Mouse (Mus musculus) cerebellum, postnatal 25 days (tissue): ENCODE data around the gene Nme8.
A peak's percentile ranks its signal among the peaks of the same experiment; 100 is the strongest.

Experiments used
- DNase-seq, 2 experiments: peaks; one replicate each; pipeline ENCODE4 v3.0.0; 2021; ENCODE audit warnings: mixed read lengths in 2 of 2

Gene Nme8

DNA sequence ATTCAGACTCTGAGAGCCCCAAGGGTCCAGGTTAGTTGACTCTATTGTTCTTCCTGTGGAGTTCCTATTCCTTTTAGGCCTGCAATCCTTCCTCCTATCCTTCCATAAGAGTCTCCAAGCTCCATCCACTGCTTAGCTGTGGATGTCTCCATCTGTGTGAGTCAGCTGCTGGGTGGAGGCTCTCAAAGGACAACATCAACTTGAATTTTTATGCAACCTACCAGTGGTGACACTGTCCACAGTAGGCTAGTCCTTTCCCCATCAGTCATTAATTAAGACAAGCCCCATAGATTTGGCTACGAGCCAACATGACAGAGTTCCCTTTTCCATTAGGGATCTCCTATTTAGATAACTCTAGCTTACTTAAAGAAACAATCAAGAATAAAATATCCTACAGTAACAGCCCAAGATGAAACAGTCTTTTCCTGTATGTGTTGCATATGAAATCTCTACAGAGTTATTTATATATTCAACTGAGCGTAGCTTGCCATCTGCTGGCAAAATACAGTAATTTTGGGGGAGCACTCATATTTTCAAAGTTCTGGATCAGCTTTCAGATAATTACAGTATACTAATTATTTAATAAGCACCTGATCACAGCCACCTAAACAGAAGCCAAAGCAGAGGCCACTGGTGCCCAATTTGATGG, 57.3 kb downstream of the Nme8 start:
- DNase-seq, result peak in 1 of 2 experiments; percentile 24

DNA sequence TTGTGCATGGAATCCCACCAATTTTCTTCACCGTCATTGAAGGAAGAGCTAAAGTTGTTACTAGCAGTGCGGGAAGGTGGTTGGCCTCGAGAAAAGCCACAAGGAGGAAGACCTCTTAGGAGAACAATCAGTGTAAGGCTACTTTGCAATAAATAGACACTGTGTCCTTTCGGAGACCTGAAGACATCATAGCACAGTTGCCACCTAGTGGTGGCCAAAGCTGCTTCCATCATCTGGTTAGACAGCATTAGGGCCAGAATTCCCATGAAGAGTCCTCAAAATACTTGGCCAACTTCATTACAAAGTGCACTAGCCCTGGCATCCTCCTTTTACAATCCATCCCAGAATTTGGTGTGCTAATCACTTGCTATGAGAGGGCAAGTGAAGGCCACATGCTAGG, 61.5 kb downstream of the Nme8 start:
- peak in 1 of 2 experiments; percentile 66 for DNase-seq

DNA sequence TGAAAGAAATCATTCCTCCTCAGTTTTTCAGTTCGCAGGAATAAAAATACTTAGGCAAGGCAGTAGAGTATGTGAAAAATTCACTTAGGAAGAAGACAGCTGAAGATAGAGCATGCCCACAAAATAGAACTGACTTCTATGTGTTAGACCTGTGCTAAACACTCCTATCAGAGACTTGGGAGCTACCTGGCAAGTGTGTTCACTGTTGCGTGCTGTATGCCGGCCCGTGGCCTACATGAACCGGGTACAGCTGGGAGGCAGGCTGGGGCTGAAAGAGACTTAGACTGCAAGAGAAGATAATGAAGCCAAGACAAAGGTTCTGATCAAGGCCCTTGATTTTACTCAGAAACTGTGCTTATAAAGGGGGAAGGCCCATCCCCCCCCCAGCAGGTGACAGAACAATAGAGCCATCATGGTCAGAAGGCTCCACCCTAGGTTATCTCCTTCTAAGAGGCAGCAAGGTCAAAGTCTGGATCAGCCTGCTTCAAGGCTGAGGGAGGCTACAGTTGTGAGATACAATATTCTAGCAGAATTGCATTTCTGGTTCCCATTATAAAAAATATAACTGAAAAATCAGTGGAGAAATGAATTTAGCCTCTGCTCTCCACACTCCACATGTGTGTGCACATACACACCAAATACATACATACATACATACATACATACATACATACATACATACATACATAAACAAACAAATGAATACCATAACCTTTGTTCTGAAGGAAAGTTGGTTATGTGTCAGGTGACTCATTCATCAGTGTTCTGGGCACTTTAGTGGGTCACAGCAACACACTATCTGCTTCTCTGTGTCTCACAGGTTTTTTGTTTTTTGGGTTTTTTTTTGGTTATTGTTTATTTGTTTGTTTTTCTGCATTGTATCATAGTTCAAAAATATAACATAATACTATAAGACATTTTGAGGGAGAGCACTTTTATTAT, 66.6 kb downstream of the Nme8 start:
- DNase-seq, result no peak

DNA sequence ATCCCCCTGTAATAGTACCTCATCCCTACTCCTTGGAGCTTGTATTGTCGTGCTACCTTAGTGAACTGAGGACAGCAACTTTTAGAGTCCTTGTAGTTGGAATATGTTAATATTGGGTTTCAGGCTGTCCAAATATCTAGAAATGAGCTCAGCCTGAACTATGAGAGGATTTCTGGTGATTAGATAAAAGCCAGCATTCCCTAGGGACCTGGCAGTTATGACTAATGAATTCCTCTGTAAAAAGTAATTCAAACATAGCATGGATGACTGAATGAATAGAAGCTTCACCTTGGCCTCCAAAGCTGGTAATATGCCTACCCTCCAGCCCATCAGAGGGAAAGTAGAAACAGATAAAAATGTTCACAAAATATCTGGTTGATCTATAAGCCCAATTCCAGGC, 71.1 kb downstream of the Nme8 start:
- DNase-seq, result no peak

DNA sequence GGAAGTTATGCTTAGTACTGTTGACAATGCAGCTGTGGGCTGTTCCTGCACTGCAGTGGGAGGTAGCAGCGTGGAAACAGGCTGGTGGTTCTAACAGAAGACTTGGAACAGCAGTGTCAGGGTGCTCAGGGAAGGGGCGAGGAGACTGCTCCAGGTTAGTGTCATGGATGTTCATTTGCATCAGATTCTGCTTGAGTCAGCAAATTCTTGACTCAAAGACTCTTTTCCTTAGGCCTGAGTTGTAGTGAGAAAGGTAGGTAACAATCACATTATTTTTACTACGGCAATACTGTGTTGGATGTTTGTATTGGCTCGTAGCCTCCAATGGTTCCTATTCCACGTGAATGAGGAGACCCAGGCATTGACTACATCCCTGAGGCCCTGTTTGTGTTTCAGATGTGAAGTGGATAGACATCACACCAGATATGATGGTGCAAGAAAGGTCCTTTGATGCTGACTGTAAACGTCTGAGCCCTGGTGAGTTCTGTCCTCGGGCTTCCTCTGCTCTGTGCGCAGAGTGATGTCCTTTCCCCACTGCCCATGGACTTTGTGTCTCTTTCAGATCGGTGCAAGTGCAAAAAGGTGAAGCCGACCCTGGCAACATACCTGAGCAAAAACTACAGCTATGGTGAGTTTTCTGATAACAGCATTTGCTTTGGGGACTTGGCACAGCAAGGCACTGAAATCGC, 72.8 kb downstream of the Nme8 start:
- no peak for DNase-seq

DNA sequence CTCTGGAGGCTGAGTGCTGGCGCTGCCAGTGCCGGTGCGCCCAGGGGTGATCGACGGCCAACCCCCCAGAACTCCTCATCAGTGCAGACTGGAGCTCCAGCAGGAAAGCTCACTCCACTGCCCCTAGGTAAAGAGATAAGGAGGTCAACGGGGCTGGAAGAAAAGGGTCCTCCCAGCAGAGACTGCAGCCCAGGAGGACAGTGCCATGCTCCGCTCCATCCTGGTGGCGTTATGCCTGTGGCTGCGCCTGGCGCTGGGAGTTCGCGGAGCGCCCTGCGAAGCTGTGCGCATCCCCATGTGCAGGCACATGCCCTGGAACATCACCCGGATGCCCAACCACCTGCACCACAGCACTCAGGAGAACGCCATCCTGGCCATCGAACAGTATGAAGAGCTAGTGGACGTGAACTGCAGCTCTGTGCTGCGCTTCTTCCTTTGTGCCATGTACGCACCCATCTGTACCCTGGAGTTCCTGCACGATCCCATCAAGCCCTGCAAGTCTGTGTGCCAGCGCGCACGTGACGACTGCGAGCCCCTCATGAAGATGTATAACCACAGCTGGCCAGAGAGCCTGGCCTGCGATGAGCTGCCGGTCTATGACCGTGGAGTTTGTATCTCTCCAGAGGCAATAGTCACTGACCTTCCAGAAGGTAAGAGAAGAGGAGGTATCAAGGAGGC, 74.2 kb downstream of the Nme8 start:
- DNase-seq, result peak; percentile 53 to 62

DNA sequence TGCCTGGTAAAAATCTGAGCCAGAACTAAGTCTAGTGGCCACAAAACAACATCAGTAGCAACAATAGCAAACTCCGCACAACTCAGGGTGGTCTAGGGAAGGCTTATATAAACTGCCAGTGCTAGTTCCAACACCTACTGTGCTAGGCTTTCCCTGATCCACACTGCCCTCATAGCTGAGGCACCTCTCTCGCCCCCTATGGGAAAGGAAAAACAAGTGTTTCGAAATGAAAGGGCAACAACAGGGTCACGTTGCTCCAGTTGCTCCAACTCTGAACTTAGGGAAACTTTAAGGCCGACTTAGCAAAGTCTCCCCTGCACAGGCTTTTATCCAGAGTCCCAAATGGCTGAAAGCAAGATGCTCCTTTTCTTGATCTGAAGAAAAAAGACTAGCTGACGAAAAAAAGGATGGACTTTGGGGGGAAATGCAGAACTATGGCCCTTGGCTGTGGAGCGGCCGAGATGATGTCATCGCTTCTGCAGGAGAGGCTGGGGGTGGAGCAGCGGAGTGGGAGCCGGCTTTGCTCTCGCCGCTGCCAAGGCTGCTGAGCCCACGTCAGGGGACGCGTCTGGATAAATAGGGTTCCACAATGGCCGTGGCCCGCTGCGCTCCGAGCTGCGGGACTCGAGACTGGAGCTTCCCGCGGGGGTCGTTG, 74.9 kb downstream of the Nme8 start, which contains the start of gene Sfrp4:
TSS of gene Sfrp4 (plus strand) at position 532 of the 655 bp plus-strand sequence.
- DNase-seq, result peak in 1 of 2 experiments; percentile 65

DNA sequence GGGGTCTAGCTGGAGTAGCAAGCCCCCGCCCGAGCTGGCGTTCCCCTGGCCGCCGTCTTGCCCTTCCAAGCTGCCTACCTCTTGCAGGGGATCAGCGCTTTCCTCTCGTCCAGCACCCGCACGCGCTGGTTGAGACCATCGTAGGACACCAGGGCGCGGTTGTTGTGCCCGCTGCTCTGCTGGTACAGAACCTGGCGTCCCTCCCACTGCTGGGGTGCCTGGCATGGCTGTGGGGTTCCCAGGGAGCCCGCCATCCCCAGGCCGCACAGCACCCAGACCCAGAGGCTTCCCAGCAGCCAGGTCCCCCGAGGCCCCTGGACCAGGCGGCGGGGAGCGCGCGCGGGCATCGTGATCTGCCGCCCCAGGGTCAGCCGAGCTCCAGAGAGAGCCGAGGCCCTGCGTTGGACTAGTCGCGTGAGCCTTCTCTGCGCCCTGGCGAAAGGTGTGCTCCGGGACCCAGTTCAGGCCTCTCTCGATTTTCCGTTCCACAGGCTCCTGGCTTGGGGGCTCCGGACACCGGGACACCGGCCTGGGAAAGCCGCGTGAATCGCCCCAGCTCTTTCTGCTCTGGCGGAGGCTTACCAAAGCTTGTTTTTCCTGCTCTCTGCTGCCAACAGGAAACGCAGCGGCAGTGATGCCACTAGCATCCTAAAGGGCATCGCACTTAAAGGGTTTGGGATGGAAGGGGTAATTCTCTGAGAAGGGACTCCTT, 78.2 kb downstream of the Nme8 start, which contains the start of gene Epdr1:
TSS of gene Epdr1 (minus strand) at position 712 of the 712 bp plus-strand sequence.
- peak; percentile 88 to 89 for DNase-seq

DNA sequence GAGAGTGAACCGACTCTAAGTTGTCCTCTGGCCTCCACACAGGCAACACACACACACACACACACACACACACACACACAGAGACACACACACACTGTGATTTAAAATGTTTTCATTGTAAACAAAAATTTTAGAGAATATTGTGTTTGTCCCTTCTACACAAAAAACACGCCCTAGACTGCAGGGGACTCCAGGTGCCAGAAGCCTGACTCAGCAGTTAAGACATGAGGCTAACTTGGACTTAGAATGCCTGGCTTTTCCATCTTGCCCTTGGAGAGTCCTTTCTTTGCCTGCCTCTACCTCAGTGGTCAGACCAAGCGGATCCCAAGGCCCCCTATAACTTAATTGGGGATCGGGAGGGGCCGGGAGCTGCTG, 78.8 kb downstream of the Nme8 start:
- no peak for DNase-seq

DNA sequence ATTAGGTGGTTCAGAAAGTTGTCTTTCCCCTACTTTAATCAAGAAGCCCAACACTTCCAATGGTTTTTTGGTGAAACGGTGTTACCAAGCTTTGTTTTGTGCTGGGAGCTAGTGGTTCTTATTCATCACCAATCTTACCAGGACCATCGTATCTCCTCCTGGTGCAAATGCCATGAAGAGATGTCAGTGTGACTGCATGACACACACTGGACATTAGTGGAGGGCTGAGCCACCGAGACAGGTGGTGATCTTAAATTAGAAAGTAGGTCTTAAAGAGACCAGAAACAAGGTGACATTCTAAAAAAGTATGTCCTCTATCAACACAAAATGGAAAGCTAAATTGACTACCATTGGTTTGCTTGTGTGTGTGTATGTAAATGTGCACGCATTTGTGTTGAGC, 79.5 kb downstream of the Nme8 start:
- peak; percentile 47 to 59 for DNase-seq

DNA sequence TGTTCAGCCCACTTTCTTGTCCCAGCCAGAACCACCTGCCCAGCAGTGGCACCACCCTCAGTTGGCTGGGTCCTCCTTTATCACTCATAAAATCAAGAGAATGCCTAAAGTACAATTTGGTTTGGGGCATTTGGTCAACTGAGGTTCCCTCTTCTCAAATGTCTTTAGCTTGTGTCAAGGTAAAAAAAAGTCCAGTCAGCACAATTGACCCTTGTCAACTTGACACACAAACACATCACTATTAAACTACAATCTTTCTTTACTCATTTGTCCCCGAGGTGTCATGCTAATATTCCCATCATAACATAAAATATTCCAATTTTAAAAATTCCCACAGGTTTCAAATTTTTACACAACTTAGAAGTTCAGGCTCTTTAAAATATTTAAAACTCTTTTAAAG, 83.3 kb downstream of the Nme8 start:
- DNase-seq, result no peak

DNA sequence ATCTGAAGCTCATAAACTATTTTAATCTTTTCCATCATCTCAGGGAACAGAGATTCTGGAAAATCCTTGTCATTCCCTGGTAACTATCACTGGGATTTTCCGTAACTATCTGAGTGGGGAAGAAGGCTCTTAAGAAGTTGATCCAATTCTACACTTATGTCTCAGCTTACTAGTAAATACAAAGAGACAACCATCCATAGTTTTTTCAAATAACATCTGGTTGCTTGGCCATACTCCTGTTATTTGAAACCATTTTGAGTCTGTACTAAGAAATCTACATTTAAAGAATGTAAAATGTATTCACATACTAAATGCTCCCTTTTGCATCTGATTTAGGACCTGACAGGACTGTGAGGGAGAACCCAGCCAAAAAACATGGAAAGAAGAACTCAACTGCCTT, 84.2 kb downstream of the Nme8 start:
- DNase-seq, result no peak

DNA sequence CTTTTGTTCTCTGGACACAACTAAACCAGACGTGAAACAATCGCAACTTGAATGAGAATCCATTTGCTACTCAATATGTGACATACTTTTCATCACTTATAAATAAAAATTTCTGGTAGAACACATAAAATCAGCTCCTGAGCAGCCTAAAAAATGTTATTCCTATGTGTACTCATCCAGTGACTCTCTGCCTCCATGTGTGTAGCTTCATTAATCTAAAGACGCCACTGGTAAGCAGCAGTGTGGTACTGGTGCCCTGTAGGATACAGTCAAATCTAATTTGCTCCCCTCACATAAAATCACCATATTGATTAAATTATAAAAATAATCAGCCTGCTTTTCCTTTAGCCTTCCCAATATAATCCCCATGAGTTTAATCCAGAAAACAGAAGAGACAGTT, 84.6 kb downstream of the Nme8 start:
- DNase-seq, result no peak

DNA sequence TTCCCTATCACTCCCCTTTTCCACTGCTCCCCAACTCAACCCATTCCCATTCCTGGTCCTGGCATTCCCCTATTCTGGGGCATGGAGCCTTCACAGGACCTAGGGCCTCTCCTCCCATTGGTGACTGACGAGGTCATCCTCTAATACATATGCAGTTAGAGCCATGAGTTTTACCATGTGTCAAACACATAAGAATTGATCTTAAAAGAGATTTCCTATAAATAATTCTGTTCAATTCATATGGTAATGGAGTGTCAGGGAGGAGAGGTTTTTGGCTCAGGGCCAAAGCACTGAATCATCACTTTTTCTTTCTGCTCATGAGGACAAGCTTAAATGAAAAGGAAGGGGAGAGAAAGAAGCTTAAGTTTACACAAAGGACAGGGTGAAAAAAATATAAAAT, 85.2 kb downstream of the Nme8 start:
- DNase-seq, result peak in 1 of 2 experiments; percentile 63

DNA sequence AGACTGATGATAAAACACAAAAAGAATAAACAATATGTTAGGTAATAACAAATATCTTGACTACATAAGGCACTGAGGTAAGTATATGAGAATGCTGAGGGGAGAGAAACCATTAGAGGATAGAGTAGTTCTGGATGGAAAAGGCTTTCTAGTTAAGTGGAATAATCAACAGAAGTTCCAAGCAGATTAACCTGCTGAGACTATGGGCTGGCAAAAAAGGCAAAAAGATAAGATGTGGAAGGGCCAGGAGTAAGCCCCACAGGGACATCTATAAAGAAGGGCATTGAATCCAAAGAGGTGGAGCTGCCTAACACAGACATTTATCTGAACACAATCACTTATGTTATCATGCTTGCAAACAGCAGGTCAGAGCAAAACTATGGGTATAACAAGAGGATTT, 89.5 kb downstream of the Nme8 start:
- no peak for DNase-seq

DNA sequence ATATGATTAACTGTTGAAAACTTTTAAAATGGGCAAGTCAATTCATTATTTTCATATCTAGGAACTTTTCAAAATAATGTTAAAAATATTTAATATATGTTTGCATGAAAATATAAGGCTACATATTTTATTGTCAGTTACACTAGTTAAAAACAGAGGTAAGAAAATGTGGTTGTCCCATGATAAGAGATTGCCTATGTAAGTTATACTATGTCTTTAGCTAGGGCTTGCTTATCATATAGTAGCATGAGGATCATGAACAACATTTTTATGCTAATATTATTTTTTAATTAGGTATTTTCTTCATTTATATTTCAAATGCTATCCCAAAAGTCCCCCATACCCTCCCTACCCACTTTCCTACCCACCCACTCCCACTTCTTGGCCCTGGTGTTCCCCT, 92.7 kb downstream of the Nme8 start:
- DNase-seq, result no peak

DNA sequence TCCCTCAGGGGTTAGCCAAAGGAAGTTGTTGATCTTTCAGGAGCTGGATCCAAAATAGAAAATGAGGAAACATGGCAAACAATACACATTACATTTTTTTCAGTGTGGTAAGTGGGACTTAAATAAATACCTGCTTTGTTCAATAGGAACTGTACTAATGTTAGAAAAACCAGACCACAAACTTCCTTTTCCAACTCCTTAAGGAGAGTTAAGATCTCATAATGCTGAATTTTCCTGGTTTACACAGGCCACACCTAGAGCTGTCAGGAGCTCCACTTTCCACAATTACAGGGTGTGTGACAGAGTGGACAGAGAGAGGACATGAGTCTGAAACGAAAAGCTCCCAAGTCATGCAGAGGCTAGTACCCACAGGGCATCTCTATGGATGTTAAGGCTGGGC, 93.9 kb downstream of the Nme8 start:
- no peak for DNase-seq

DNA sequence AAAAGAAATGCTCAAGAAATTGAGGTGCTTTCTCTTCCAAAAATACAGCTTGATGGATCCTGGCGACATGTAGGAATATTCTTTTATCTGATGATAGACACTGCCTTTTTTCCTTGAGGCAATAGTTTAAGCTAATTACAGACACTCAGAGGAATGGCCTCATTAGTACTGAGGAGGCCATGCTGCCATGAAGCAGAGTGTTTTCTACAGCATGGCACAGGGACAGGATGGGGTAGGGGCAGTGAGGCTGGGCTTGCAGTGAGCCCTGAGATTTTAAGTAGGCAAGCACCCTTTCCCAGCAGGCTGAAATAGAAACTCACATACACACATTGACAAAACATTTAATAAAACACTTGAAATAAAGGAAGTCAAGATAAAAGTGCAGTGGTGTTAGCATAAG, 95.1 kb downstream of the Nme8 start:
- DNase-seq, result no peak

DNA sequence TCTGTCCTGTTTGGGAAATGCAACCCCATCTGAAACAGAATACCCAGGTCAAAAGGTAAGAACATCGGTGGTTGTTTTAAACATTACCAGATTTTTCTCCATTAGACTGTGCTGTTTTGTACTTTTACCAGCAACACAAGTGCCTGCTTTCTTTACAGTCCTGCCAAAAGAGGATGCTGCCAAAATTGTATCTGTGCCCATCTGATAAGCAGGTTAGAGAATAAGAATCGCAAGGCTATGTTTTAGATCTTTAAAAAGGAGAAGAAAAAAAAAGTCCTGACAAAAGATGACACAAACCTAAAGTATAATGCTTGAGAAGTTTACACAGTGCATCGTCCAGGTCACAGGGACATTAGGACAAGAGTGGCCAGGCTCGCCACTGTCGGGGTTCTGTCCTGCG, 98.4 kb downstream of the Nme8 start:
- no peak for DNase-seq

DNA sequence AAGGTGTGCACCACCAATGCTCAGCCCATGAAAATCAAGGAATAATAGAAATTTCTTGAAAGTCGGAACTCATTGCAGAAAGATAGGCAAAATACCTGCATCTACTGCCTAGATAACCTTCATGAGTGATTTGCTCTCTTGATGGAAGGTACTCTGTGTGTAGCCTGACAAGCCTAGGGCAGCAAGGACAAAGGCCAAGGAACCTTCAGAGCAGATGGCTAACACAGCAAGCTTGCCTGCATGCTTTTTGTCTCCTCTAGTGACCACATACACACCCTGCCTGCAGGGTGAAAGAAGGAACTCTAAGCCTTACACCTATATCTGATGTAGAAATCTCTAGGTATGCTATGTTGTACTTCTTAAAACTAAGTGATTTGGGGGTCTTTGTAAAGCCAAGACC, 102.5 kb downstream of the Nme8 start:
- DNase-seq, result peak; percentile 25 to 46
